Mouse (Mus musculus) heart, adult 18-20 months (tissue): ENCODE measurements around the gene S100a11. TPM values are rescaled to one million over a fixed set of nuclear protein-coding genes. Genes with fewer than 3 reads are reported as not detected.
A peak's percentile ranks its signal among the peaks of the same experiment; 100 is the strongest.
"Not testable (repeated sequence)": the region's sequence is repeated elsewhere in the genome, so short reads cannot be mapped to it uniquely, and the experiment has no call there.

ENCODE experiments used
- DNase-seq, 2 experiments: peaks; one replicate each; pipeline ENCODE4 v3.0.0; 2021 to 2022; ENCODE audit warnings: mixed read lengths in 1 of 2
- long read RNA-seq, 2 experiments: library from polyadenylated mRNA; stranded (forward); transcript quantifications; one replicate each; pipeline ENCODE4 v2.0.0; 2021
- total RNA-seq, 2 experiments: library from RNA; stranded (reverse); gene quantifications; 2 replicates each; pipeline ENCODE4 v1.2.3; 2021

The S100a11 gene
- 10 to 100 TPM; 52.4 to 78.2 TPM for total RNA-seq
- long read RNA-seq, experiment 1, transcript S100a11-201 (3 exons, 511 nt) = major isoform, 25 of 26 reads
- long read RNA-seq, experiment 1, partial matches to known transcripts = 1 of 26 reads
- long read RNA-seq, experiment 1, other reads (novel, unspliced or antisense) = 0 of 26 reads
- long read RNA-seq, experiment 2, transcript S100a11-201 (3 exons, 511 nt) = major isoform, 22 of 25 reads
- long read RNA-seq, experiment 2, partial matches to known transcripts = 3 of 25 reads
- long read RNA-seq, experiment 2, other reads (novel, unspliced or antisense) = 0 of 25 reads

GRCm38 (mm10) chr3:93520330-93521193 lies at the start of gene S100a11:
S100a11 (plus strand) TSS chr3:93520488.
- peak; percentile 79 to 81 for DNase-seq

- DNase-seq = no peak
Measured at GRCm38 (mm10) chr3:93480053-93480452, 40.2 kb upstream of the S100a11 start.

- no peak for DNase-seq
Measured at GRCm38 (mm10) chr3:93481982-93482616, 38.2 kb upstream of the S100a11 start.

GRCm38 (mm10) chr3:93485611-93486010 lies 34.7 kb upstream of the S100a11 start:
- no peak for DNase-seq

GRCm38 (mm10) chr3:93488541-93488940 lies 31.7 kb upstream of the S100a11 start:
- no peak for DNase-seq

GRCm38 (mm10) chr3:93492176-93492575 lies 28.1 kb upstream of the S100a11 start:
- no peak for DNase-seq

GRCm38 (mm10) chr3:93493992-93494391 lies 26.3 kb upstream of the S100a11 start:
- peak; percentile 54 to 65 for DNase-seq

GRCm38 (mm10) chr3:93494774-93495173 lies 25.5 kb upstream of the S100a11 start:
- not testable (repeated sequence) for DNase-seq

- no peak for DNase-seq
Measured at GRCm38 (mm10) chr3:93497131-93497530, 23.2 kb upstream of the S100a11 start.

- DNase-seq = no peak
Measured at GRCm38 (mm10) chr3:93499129-93499528, 21.2 kb upstream of the S100a11 start.

GRCm38 (mm10) chr3:93504536-93505189 lies 15.6 kb upstream of the S100a11 start:
- DNase-seq = no peak

GRCm38 (mm10) chr3:93505960-93506863 lies 14.1 kb upstream of the S100a11 start:
- DNase-seq = peak; percentile 27 to 72

- DNase-seq = no peak
Measured at GRCm38 (mm10) chr3:93506881-93507325, 13.4 kb upstream of the S100a11 start.

GRCm38 (mm10) chr3:93509301-93509700 lies 11.0 kb upstream of the S100a11 start:
- DNase-seq = no peak

GRCm38 (mm10) chr3:93511036-93511435 lies 9.3 kb upstream of the S100a11 start:
- no peak for DNase-seq

- DNase-seq = no peak
Measured at GRCm38 (mm10) chr3:93511801-93512200, 8.5 kb upstream of the S100a11 start.

GRCm38 (mm10) chr3:93512386-93513101 lies 7.7 kb upstream of the S100a11 start:
- no peak for DNase-seq

GRCm38 (mm10) chr3:93514628-93515027 lies 5.7 kb upstream of the S100a11 start:
- no peak for DNase-seq

GRCm38 (mm10) chr3:93517343-93517742 lies 2.9 kb upstream of the S100a11 start:
- DNase-seq = no peak

GRCm38 (mm10) chr3:93519856-93520329 lies 395 bp upstream of the S100a11 start:
- no peak for DNase-seq
